Mouse (Mus musculus) C3H10T1/2 (cell line): ENCODE results near the gene Tbc1d9. TPM values are rescaled to one million over a fixed set of nuclear protein-coding genes. Genes with fewer than 3 reads are reported as not detected.

Experiments
- polyA plus RNA-seq, 2 experiments: library from polyadenylated mRNA; unstranded; fragments of >200 nt; fragmentation: generic; extraction: Trizol; gene quantifications; one replicate each; pipeline ENCODE4 v1.2.1; 2012; ENCODE audit warnings: missing spikeins in 2 of 2

Gene Tbc1d9
- 1 to 10 TPM in 1 of 2 experiments, under 1 TPM in 1; 0.37 to 2.6 TPM for polyA plus RNA-seq

DNA sequence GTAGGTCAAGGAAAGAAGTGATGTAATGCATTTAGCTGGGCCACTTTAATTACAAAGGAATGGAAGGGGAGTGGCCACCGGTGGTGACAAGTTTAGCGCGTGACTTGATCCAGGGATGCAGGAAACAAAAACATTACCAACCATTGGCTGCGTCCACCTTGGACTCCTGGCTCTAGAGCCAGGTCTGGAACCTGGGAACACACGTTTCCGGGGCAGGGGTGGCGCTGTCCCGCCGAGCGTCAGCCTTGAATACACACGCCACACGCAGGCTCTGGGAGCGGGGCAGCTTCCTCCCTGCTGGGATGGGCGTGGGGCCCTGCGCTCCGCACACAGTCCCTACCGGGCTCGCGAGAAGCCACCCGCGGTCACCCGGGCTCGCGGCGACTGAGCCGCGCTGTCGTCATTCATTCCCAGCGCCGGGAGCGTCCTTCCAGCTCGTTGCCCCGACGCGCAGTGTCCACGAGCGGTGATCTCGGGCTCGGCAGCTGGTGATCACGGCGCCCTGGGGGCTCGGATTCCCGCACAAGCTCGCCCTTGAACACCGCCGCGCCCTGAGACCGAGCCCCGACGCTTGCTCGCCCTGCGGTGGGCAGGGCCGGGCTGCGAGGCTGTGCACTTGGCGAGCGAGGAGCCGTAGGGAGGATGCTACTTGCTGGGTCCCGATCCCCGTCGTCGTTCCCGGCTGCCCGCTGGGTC lies at the start of gene Tbc1d9:
Gene Tbc1d9 (plus strand): TSS at position 118 of the 696 bp plus-strand sequence.

DNA sequence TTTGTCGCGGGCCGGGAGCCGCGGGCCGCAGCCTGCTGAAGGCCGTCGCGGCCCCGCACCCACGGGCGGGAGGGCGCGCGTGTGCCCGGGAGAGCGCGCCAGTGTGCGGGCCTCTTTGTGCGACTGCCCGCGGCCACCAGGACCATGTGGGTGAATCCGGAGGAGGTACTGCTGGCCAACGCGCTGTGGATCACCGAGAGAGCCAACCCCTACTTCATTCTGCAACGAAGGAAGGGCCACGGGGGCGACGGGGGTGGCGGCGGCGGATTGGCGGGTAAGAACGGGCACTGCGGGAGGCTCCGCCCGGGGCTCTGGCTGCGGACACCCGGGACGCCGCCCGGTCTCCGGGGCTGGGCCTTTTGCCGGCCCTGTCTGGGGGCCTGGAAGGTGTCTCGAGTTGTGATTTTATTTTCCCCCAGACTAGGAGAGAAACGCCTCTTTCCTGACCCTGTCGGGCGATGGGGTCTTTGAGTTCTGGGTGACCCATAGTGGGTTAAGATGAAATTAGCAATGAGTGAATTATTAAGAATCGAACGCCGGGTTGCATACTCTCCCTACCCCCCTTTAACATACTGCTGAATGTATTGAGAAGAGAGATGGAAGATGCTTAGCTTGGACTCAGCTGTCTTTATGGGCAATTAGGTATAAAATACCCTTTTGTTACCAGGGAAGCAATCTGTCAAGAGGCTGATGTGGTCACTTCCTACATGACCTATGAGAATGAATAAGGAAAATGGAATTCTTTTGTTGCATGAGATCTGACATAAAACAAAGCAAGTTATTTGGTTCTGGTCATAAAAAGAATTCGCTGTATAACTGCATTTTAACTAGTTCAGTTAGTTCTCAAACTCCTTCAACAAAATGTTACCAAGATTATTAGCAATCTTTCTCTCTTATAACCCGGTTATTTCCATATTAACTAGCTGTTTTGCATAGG lies 1.0 kb downstream of the Tbc1d9 start, which contains the start of gene Gm10645:
Gene Gm10645 (minus strand): TSS at position 240 of the 937 bp plus-strand sequence.

DNA sequence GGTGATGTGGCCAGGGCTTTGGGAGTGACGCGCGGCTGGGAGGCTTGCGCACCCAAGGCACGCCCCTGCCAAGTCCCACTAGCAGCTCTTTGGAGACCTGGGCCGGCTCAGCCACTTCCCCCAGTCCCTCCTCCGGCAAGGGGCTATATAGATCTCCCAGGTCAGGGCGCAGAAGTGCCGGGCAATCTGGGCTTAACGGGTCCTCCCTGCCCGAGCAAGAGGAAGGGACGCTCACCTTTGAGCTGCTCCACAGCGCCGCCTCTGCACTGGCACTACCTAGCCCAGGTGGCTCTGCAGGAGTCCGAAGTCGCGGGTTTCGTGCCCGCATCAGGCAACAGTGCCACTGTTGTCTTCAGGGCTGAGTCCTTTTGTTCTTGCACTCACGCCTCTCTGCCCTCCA lies 125.0 kb downstream of the Tbc1d9 start, which contains the start of gene Ucp1:
Gene Ucp1 (plus strand): TSS at position 177 of the 400 bp plus-strand sequence.

Other genes starting within 250 kb of the Tbc1d9 start
- gene Gm10645, start 818 bp downstream of the Tbc1d9 start, polyA plus RNA-seq: 1 to 10 TPM in 1 of 2 experiments, under 1 TPM in 1; 0.27 to 2.0 TPM
- not detected for gene Ucp1, start 125.0 kb downstream of the Tbc1d9 start, polyA plus RNA-seq
- 1 to 10 TPM in 1 of 2 experiments, under 1 TPM in 1; 0.16 to 1.2 TPM for gene Elmod2, start 167.1 kb downstream of the Tbc1d9 start, polyA plus RNA-seq
- not detected for gene Mgat4d, start 183.1 kb downstream of the Tbc1d9 start, polyA plus RNA-seq
- gene Clgn, start 224.5 kb downstream of the Tbc1d9 start, polyA plus RNA-seq: not detected